Mouse (Mus musculus): ENCODE results near the gene Sept1. TPM values are rescaled to one million over a fixed set of nuclear protein-coding genes. Genes with fewer than 3 reads are reported as not detected.
"Not testable (repeated sequence)": the region's sequence is repeated elsewhere in the genome, so short reads cannot be mapped to it uniquely, and the experiment has no call there.

Sept1 gene
- total RNA-seq, 2 experiments from 2014 or later: 25.5 to 47.7 TPM

GRCm38 (mm10) chr7:127255965-127256364 is 23.0 kb upstream of the Sept1 start:
- no peak for ATAC-seq (replicated peaks; ENCODE audit: low FRiP score, low TSS enrichment, poor library complexity, severe bottlenecking)

- peak; percentile 41; the same call in 1 of the 2 replicates for ATAC-seq (replicated peaks; ENCODE audit: low FRiP score, low TSS enrichment, poor library complexity, severe bottlenecking)
These were observed 22.1 kb upstream of the Sept1 start for GRCm38 (mm10) chr7:127255008-127255407.

- ATAC-seq (replicated peaks; ENCODE audit: low FRiP score, low TSS enrichment, poor library complexity, severe bottlenecking): peak; percentile 70
These were observed 21.2 kb upstream of the Sept1 start for GRCm38 (mm10) chr7:127253821-127254769.

- ATAC-seq (replicated peaks; ENCODE audit: low FRiP score, low TSS enrichment, poor library complexity, severe bottlenecking): no peak
These were observed 20.4 kb upstream of the Sept1 start for GRCm38 (mm10) chr7:127253341-127253740.

- no peak for ATAC-seq (replicated peaks; ENCODE audit: low FRiP score, low TSS enrichment, poor library complexity, severe bottlenecking)
These were observed 19.5 kb upstream of the Sept1 start for GRCm38 (mm10) chr7:127252414-127252813.

- ATAC-seq (replicated peaks; ENCODE audit: low FRiP score, low TSS enrichment, poor library complexity, severe bottlenecking): not testable (repeated sequence)
These were observed 17.6 kb upstream of the Sept1 start for GRCm38 (mm10) chr7:127250511-127250910.

GRCm38 (mm10) chr7:127244658-127245510 is 12.0 kb upstream of the Sept1 start:
- ATAC-seq (replicated peaks; ENCODE audit: low FRiP score, low TSS enrichment, poor library complexity, severe bottlenecking): peak; percentile 20; the same call in 1 of the 2 replicates

GRCm38 (mm10) chr7:127243870-127244657 is 11.1 kb upstream of the Sept1 start, which contains the start of gene Zfp771:
Gene Zfp771 (plus strand): TSS chr7:127244274.
- ATAC-seq (replicated peaks; ENCODE audit: low FRiP score, low TSS enrichment, poor library complexity, severe bottlenecking): peak; percentile 85

- peak; percentile 9; the same call in 1 of the 2 replicates for ATAC-seq (replicated peaks; ENCODE audit: low FRiP score, low TSS enrichment, poor library complexity, severe bottlenecking)
These were observed 10.5 kb upstream of the Sept1 start for GRCm38 (mm10) chr7:127243361-127243867.

- ATAC-seq (replicated peaks; ENCODE audit: low FRiP score, low TSS enrichment, poor library complexity, severe bottlenecking): no peak
These were observed 1.8 kb upstream of the Sept1 start for GRCm38 (mm10) chr7:127234777-127235176.

- ATAC-seq (replicated peaks; ENCODE audit: low FRiP score, low TSS enrichment, poor library complexity, severe bottlenecking): 0 out of 2 replicates have a peak, but pooled peaks have one; percentile 8
These were observed 835 bp upstream of the Sept1 start for GRCm38 (mm10) chr7:127233765-127234164.

- ATAC-seq (replicated peaks; ENCODE audit: low FRiP score, low TSS enrichment, poor library complexity, severe bottlenecking): no peak
These were observed 429 bp upstream of the Sept1 start for GRCm38 (mm10) chr7:127233368-127233749.

GRCm38 (mm10) chr7:127231826-127232621 is 906 bp downstream of the Sept1 start:
- ATAC-seq (replicated peaks; ENCODE audit: low FRiP score, low TSS enrichment, poor library complexity, severe bottlenecking): no peak

- no peak for ATAC-seq (replicated peaks; ENCODE audit: low FRiP score, low TSS enrichment, poor library complexity, severe bottlenecking)
These were observed 1.6 kb downstream of the Sept1 start for GRCm38 (mm10) chr7:127231376-127231775.

GRCm38 (mm10) chr7:127228615-127229303 is 4.2 kb downstream of the Sept1 start:
- ATAC-seq (replicated peaks; ENCODE audit: low FRiP score, low TSS enrichment, poor library complexity, severe bottlenecking): peak; percentile 69

- ATAC-seq (replicated peaks; ENCODE audit: low FRiP score, low TSS enrichment, poor library complexity, severe bottlenecking): peak; percentile 81
These were observed 7.6 kb downstream of the Sept1 start for GRCm38 (mm10) chr7:127225147-127225995.

- ATAC-seq (replicated peaks; ENCODE audit: low FRiP score, low TSS enrichment, poor library complexity, severe bottlenecking): no peak
These were observed 8.3 kb downstream of the Sept1 start for GRCm38 (mm10) chr7:127224616-127225015.

Measured in megakaryocyte-erythroid progenitor cell, adult 5-6 weeks (primary cell).